In genomic region chr9:108832390-108833108, GRCm38 (mm10) we compare ENCODE assay signal across 7 mouse cellular contexts. TPM values are rescaled to one million over a fixed set of nuclear protein-coding genes. Genes with fewer than 3 reads are reported as not detected.
A peak's percentile ranks its signal among the peaks of the same experiment; 100 is the strongest.
DNase-seq lines count a peak whose midpoint lies in the region; ATAC-seq and TF ChIP-seq lines count a peak whose summit lies in the region.

No protein-coding gene starts in this region.

- ATAC-seq in embryonic facial prominence, embryonic 15.5 days (ENCODE audit: insufficient number of reproducible peaks, low FRiP score, low TSS enrichment, low read depth) = peak; percentile 95
- peak; percentile 97 for ATAC-seq in limb, embryonic 14.5 days (ENCODE audit: low FRiP score, low read depth)
- ATAC-seq in midbrain, embryonic 15.5 days (replicated peaks) = peak; percentile 85

- no peaks in the 10 kb centered on the region for H3K36me3 ChIP-seq in embryonic facial prominence, embryonic 15.5 days
- H3K36me3 ChIP-seq in limb, embryonic 14.5 days (ENCODE audit: control insufficient read depth, insufficient read depth, low read length) = no peaks in the 10 kb centered on the region
- H3K36me3 ChIP-seq in midbrain, embryonic 15.5 days (replicated peaks) = peaks cover 56% of the 10 kb centered on the region

- no peaks in the 10 kb centered on the region for H3K9me3 ChIP-seq in embryonic facial prominence, embryonic 15.5 days (replicated peaks)
- no peaks in the 10 kb centered on the region for H3K9me3 ChIP-seq in limb, embryonic 14.5 days (ENCODE audit: control insufficient read depth, low read length)
- no peaks in the 10 kb centered on the region for H3K9me3 ChIP-seq in midbrain, embryonic 15.5 days

- H3K4me2 ChIP-seq in embryonic facial prominence, embryonic 15.5 days (replicated peaks) = peak overlapping the region; percentile 97
- H3K4me2 ChIP-seq in limb, embryonic 14.5 days (replicated peaks; ENCODE audit: low read depth, low read length, severe bottlenecking) = peak overlapping the region; percentile 95
- peak overlapping the region; percentile 52 for H3K4me2 ChIP-seq in midbrain, embryonic 15.5 days

- 2% methylated on average over 46 of the region's 46 CpGs for WGBS in bone marrow, adult 2 months
- 5% methylated on average over 46 of the region's 46 CpGs for WGBS in embryonic facial prominence, embryonic 15.5 days
- WGBS in limb, embryonic 14.5 days = 6% methylated on average over 35 of the region's 46 CpGs
- WGBS in midbrain, embryonic 15.5 days = 5% methylated on average over 46 of the region's 46 CpGs

- H3K27me3 ChIP-seq in embryonic facial prominence, embryonic 15.5 days = peaks cover 69% of the 10 kb centered on the region
- peaks cover 61% of the 10 kb centered on the region for H3K27me3 ChIP-seq in limb, embryonic 14.5 days (ENCODE audit: control insufficient read depth, insufficient read depth, low read length)
- peaks cover 8% of the 10 kb centered on the region for H3K27me3 ChIP-seq in midbrain, embryonic 15.5 days (replicated peaks)

- H3K9ac ChIP-seq in embryonic facial prominence, embryonic 15.5 days = no peak overlapping the region
- H3K9ac ChIP-seq in limb, embryonic 14.5 days (ENCODE audit: low read depth, low read length, severe bottlenecking) = no peak overlapping the region
- peak overlapping the region; percentile 15; the same call in 1 of the 2 replicates for H3K9ac ChIP-seq in midbrain, embryonic 15.5 days

- H3K27ac ChIP-seq in bone marrow, adult 2 months (ENCODE audit: control insufficient read depth, insufficient read depth, low read depth, low read length, poor library complexity) = peak overlapping the region; percentile 87
- no peak overlapping the region for H3K27ac ChIP-seq in embryonic facial prominence, embryonic 15.5 days (replicated peaks)
- no peak overlapping the region for H3K27ac ChIP-seq in limb, embryonic 14.5 days (replicated peaks; ENCODE audit: low read depth, low read length)
- no peak overlapping the region for H3K27ac ChIP-seq in midbrain, embryonic 15.5 days

- no peak for TF ChIP-seq CTCF in bone marrow, adult 2 months (IDR thresholded peaks at IDR 0.05; ENCODE audit: control insufficient read depth, insufficient read depth, low read length)

- peak; percentile 80 for DNase-seq in heart, adult 8-10 months (ENCODE audit: low spot score)
- peak; percentile 95 for DNase-seq in kidney, adult 8-10 months
- DNase-seq in limb, embryonic 14.5 days (ENCODE audit: low spot score) = peak; percentile 97
- DNase-seq in spleen, adult 12 weeks (ENCODE audit: low spot score) = peak; percentile 57

- H3K4me3 ChIP-seq in bone marrow, adult 2 months (replicated peaks; ENCODE audit: control insufficient read depth, low read depth, low read length) = peak overlapping the region; percentile 73
- H3K4me3 ChIP-seq in embryonic facial prominence, embryonic 15.5 days (replicated peaks) = peak overlapping the region; percentile 47
- peak overlapping the region; percentile 48 for H3K4me3 ChIP-seq in limb, embryonic 14.5 days (replicated peaks; ENCODE audit: low read length)
- H3K4me3 ChIP-seq in midbrain, embryonic 15.5 days = peak overlapping the region; percentile 30

- peaks cover 4% of the 10 kb centered on the region; the same call in 1 of the 2 replicates for H3K4me1 ChIP-seq in bone marrow, adult 2 months (ENCODE audit: control insufficient read depth, insufficient read depth, low read length)
- H3K4me1 ChIP-seq in embryonic facial prominence, embryonic 15.5 days = peaks cover 16% of the 10 kb centered on the region
- peaks cover 7% of the 10 kb centered on the region for H3K4me1 ChIP-seq in limb, embryonic 14.5 days (ENCODE audit: control insufficient read depth, insufficient read depth, low read length)
- peaks cover 47% of the 10 kb centered on the region for H3K4me1 ChIP-seq in midbrain, embryonic 15.5 days

- TF ChIP-seq POLR2A in bone marrow, adult 2 months (IDR thresholded peaks at IDR 0.05; ENCODE audit: borderline replicate concordance, control insufficient read depth, low read depth, low read length) = 0 out of 2 replicates have a peak, but pooled peaks have one; percentile 18
- TF ChIP-seq POLR2A in limb, embryonic 14.5 days (IDR thresholded peaks at IDR 0.05; ENCODE audit: borderline replicate concordance, extremely low read depth, insufficient read depth, insufficient read length) = no peak

RNA-seq across cellular contexts. Expression of gene Celsr3, which starts 6.4 kb away (rescaled TPM):
- polyA plus RNA-seq in bone marrow, adult 2 months (2011; ENCODE audit: insufficient read depth, insufficient read length, low replicate concordance, missing spikeins) = 5.3 and 14.9 TPM in 2 replicates
- 0.53 and 0.58 TPM in 2 replicates for polyA plus RNA-seq in embryonic facial prominence, embryonic 15.5 days (2015; fragmentation: Nextera tagmentation; extraction: Ambion mirVana)
- total RNA-seq in heart, adult 8-10 months (2022) = under 1 TPM in 3 of 4 experiments, not detected in 1; 0.03 to 0.32 (median 0.28) TPM
- polyA plus RNA-seq in limb, embryonic 14.5 days (2012; rRNA removed) = 0.36 and 0.37 TPM in 2 replicates
- 0.07 and 0.12 TPM in 2 replicates for polyA plus RNA-seq in limb, embryonic 14.5 days (2014; fragmentation: Nextera tagmentation; extraction: Ambion mirVana)
- polyA plus RNA-seq in midbrain, embryonic 15.5 days (2015; fragmentation: Nextera tagmentation; extraction: Ambion mirVana) = 19.6 and 21.3 TPM in 2 replicates

RNA-seq across cellular contexts. Expression of gene Slc26a6, which starts 20.5 kb away (rescaled TPM):
- 11.0 and 13.3 TPM in 2 replicates for polyA plus RNA-seq in bone marrow, adult 2 months (2011; ENCODE audit: insufficient read depth, insufficient read length, low replicate concordance, missing spikeins)
- polyA plus RNA-seq in embryonic facial prominence, embryonic 15.5 days (2015; fragmentation: Nextera tagmentation; extraction: Ambion mirVana) = 15.2 and 15.3 TPM in 2 replicates
- total RNA-seq in heart, adult 8-10 months (2022) = 10 to 100 TPM; 16.6 to 23.6 (median 21.4) TPM
- 28.8 and 35.8 TPM in 2 replicates for polyA plus RNA-seq in limb, embryonic 14.5 days (2012; rRNA removed)
- 14.5 and 21.5 TPM in 2 replicates for polyA plus RNA-seq in limb, embryonic 14.5 days (2014; fragmentation: Nextera tagmentation; extraction: Ambion mirVana)
- polyA plus RNA-seq in midbrain, embryonic 15.5 days (2015; fragmentation: Nextera tagmentation; extraction: Ambion mirVana) = 16.7 and 17.8 TPM in 2 replicates

RNA-seq across cellular contexts. Expression of gene Nckipsd, which starts 24.4 kb away (rescaled TPM):
- polyA plus RNA-seq in bone marrow, adult 2 months (2011; ENCODE audit: insufficient read depth, insufficient read length, low replicate concordance, missing spikeins) = 10.0 and 13.4 TPM in 2 replicates
- 16.5 and 20.4 TPM in 2 replicates for polyA plus RNA-seq in embryonic facial prominence, embryonic 15.5 days (2015; fragmentation: Nextera tagmentation; extraction: Ambion mirVana)
- 1 to 10 TPM; 7.4 to 9.2 (median 8.0) TPM for total RNA-seq in heart, adult 8-10 months (2022)
- polyA plus RNA-seq in limb, embryonic 14.5 days (2012; rRNA removed) = 24.0 and 30.1 TPM in 2 replicates
- polyA plus RNA-seq in limb, embryonic 14.5 days (2014; fragmentation: Nextera tagmentation; extraction: Ambion mirVana) = 14.0 and 17.2 TPM in 2 replicates
- polyA plus RNA-seq in midbrain, embryonic 15.5 days (2015; fragmentation: Nextera tagmentation; extraction: Ambion mirVana) = 34.9 and 38.1 TPM in 2 replicates

RNA-seq across cellular contexts. Expression of gene Ip6k2, which starts 49.0 kb away (rescaled TPM):
- polyA plus RNA-seq in bone marrow, adult 2 months (2011; ENCODE audit: insufficient read depth, insufficient read length, low replicate concordance, missing spikeins) = 28.0 and 37.3 TPM in 2 replicates
- polyA plus RNA-seq in embryonic facial prominence, embryonic 15.5 days (2015; fragmentation: Nextera tagmentation; extraction: Ambion mirVana) = 89.7 and 101 TPM in 2 replicates
- 10 to 100 TPM; 13.7 to 24.9 (median 21.2) TPM for total RNA-seq in heart, adult 8-10 months (2022)
- 265 and 285 TPM in 2 replicates for polyA plus RNA-seq in limb, embryonic 14.5 days (2012; rRNA removed)
- 119 and 126 TPM in 2 replicates for polyA plus RNA-seq in limb, embryonic 14.5 days (2014; fragmentation: Nextera tagmentation; extraction: Ambion mirVana)
- polyA plus RNA-seq in midbrain, embryonic 15.5 days (2015; fragmentation: Nextera tagmentation; extraction: Ambion mirVana) = 230 and 239 TPM in 2 replicates
